Mouse (Mus musculus) hindbrain, embryonic 11.5 days (tissue): ENCODE results near the gene Tshz2. TPM values are rescaled to one million over a fixed set of nuclear protein-coding genes. Genes with fewer than 3 reads are reported as not detected.

ENCODE experiments used
- ATAC-seq: fragments of 200-750 bp; cut with Nextera tagmentation; 2 replicates; pipeline ENCODE4 v1.8.0; 2017; ENCODE audit warnings: mild to moderate bottlenecking, moderate TSS enrichment, moderate library complexity; ENCODE audit not compliant: low FRiP score
- DNase-seq: peaks from one replicate; pipeline ENCODE4 v3.0.0-alpha.2; 2015; ENCODE audit warnings: low spot score
- H3K27ac ChIP-seq: fragments of 300-500 bp; sonication (generic); 2 replicates; pipeline ENCODE4 v1.5.1; 2014; ENCODE audit warnings: mild to moderate bottlenecking, low read depth, low read length
- H3K27me3 ChIP-seq: fragments of 300-500 bp; sonication (generic); 2 replicates; pipeline ENCODE4 v1.6.1; 2014; ENCODE audit warnings: mild to moderate bottlenecking, low read length, moderate library complexity, mixed read lengths; ENCODE audit not compliant: control insufficient read depth, insufficient read depth
- H3K36me3 ChIP-seq: fragments of 300-500 bp; sonication (generic); 2 replicates; pipeline ENCODE4 v1.6.1; 2014; ENCODE audit warnings: mild to moderate bottlenecking, low read length, moderate library complexity, mixed read lengths; ENCODE audit not compliant: control insufficient read depth, insufficient read depth
- H3K4me1 ChIP-seq: fragments of 300-500 bp; sonication (generic); replicated peaks from 2 replicates; pipeline ENCODE4 v1.6.1; 2014; ENCODE audit warnings: low read length, mixed read lengths; ENCODE audit not compliant: control insufficient read depth, insufficient read depth
- H3K4me2 ChIP-seq: fragments of 300-500 bp; sonication (generic); replicated peaks from 2 replicates; pipeline ENCODE4 v1.6.1; 2014; ENCODE audit warnings: mild to moderate bottlenecking, low read depth, low read length
- H3K4me3 ChIP-seq: fragments of 300-500 bp; sonication (generic); 2 replicates; pipeline ENCODE4 v1.5.1; 2014; ENCODE audit warnings: low read depth, low read length
- H3K9ac ChIP-seq: fragments of 300-500 bp; sonication (generic); 2 replicates; pipeline ENCODE4 v1.6.1; 2014; ENCODE audit warnings: low read depth, low read length
- H3K9me3 ChIP-seq: fragments of 300-500 bp; sonication (generic); 2 replicates; pipeline ENCODE4 v1.6.1; 2016; ENCODE audit warnings: low read length; ENCODE audit not compliant: control insufficient read depth
- WGBS: fragments of 180-500 bp; shearing (Covaris S2); extraction: QIAGEN DNeasy Blood & Tissue Kit; methylation state at CpG from one replicate; pipeline ENCODE4 v1.1.7; 2014; 5-methylcytosine and 5-hydroxymethylcytosine counted together
- polyA plus RNA-seq: library from polyadenylated mRNA; unstranded; fragments of >200 nt; fragmentation: Nextera tagmentation; extraction: Ambion mirVana; gene quantifications from 2 replicates; pipeline ENCODE4 v1.2.1, GENCODE M21; 2014

Gene Tshz2
- polyA plus RNA-seq, 1 experiment from 2014 or later: 6.4 TPM

GRCm38 (mm10) chr2:169919111-169919695 is 286.4 kb downstream of the Tshz2 start:
- no peak overlapping the region for H3K27ac ChIP-seq
- H3K27me3 ChIP-seq: no peaks in the 10 kb centered on the region
- H3K9me3 ChIP-seq: no peaks in the 10 kb centered on the region
- no peak for ATAC-seq
- H3K4me3 ChIP-seq: no peak overlapping the region
- DNase-seq: no peak
- H3K4me1 ChIP-seq: no peaks in the 10 kb centered on the region
- H3K9ac ChIP-seq: no peak overlapping the region
- no peak overlapping the region for H3K4me2 ChIP-seq
- no peaks in the 10 kb centered on the region for H3K36me3 ChIP-seq
- 79% methylated on average over 3 of the region's 3 CpGs for WGBS

- 62% methylated on average over 8 of the region's 8 CpGs for WGBS
- DNase-seq (no peak), ATAC-seq (no peak)
- Histone ChIP-seq H3K36me3 (no peaks in the 10 kb centered on the region), H3K4me3 (no peak overlapping the region), H3K27ac (no peak overlapping the region), H3K4me1 (no peaks in the 10 kb centered on the region), H3K4me2 (no peak overlapping the region), H3K9ac (no peak overlapping the region), H3K27me3 (0 out of 2 replicates have a peak, but pooled peaks cover 2% of the 10 kb centered on the region), H3K9me3 (no peaks in the 10 kb centered on the region)
These were observed 291.5 kb downstream of the Tshz2 start for GRCm38 (mm10) chr2:169924177-169924810.

- H3K9ac ChIP-seq: no peak overlapping the region
- H3K36me3 ChIP-seq: no peaks in the 10 kb centered on the region
- WGBS: 81% methylated on average over 5 of the region's 5 CpGs
- DNase-seq: no peak
- H3K4me2 ChIP-seq: no peak overlapping the region
- no peak for ATAC-seq
- H3K27ac ChIP-seq: no peak overlapping the region
- H3K27me3 ChIP-seq: 0 out of 2 replicates have a peak, but pooled peaks cover 2% of the 10 kb centered on the region
- H3K4me1 ChIP-seq: no peaks in the 10 kb centered on the region
- no peak overlapping the region for H3K4me3 ChIP-seq
- no peaks in the 10 kb centered on the region for H3K9me3 ChIP-seq
These were observed 292.7 kb downstream of the Tshz2 start for GRCm38 (mm10) chr2:169925466-169925865.

- no peak overlapping the region for H3K9ac ChIP-seq
- H3K4me3 ChIP-seq: no peak overlapping the region
- H3K4me2 ChIP-seq: no peak overlapping the region
- ATAC-seq (no peak), DNase-seq (no peak)
- H3K4me1 ChIP-seq: no peaks in the 10 kb centered on the region
- no peaks in the 10 kb centered on the region for H3K9me3 ChIP-seq
- H3K36me3 ChIP-seq: no peaks in the 10 kb centered on the region
- WGBS: 87% methylated on average over 11 of the region's 11 CpGs
- H3K27ac ChIP-seq: no peak overlapping the region
- 0 out of 2 replicates have a peak, but pooled peaks cover 2% of the 10 kb centered on the region for H3K27me3 ChIP-seq
These were observed 293.2 kb downstream of the Tshz2 start for GRCm38 (mm10) chr2:169926016-169926415.

- no peaks in the 10 kb centered on the region for H3K4me1 ChIP-seq
- no peak overlapping the region for H3K4me3 ChIP-seq
- no peak for DNase-seq
- no peaks in the 10 kb centered on the region for H3K9me3 ChIP-seq
- 0 out of 2 replicates have a peak, but pooled peaks cover 2% of the 10 kb centered on the region for H3K27me3 ChIP-seq
- H3K9ac ChIP-seq: no peak overlapping the region
- no peak overlapping the region for H3K27ac ChIP-seq
- ATAC-seq: no peak
- no peaks in the 10 kb centered on the region for H3K36me3 ChIP-seq
- WGBS: 74% methylated on average over 2 of the region's 2 CpGs
- H3K4me2 ChIP-seq: no peak overlapping the region
These were observed 294.6 kb downstream of the Tshz2 start for GRCm38 (mm10) chr2:169927401-169927800.

- no peak overlapping the region for H3K9ac ChIP-seq
- no peak overlapping the region for H3K4me3 ChIP-seq
- H3K27me3 ChIP-seq: 0 out of 2 replicates have a peak, but pooled peaks cover 2% of the 10 kb centered on the region
- no peaks in the 10 kb centered on the region for H3K9me3 ChIP-seq
- DNase-seq (no peak), ATAC-seq (no peak)
- no peaks in the 10 kb centered on the region for H3K4me1 ChIP-seq
- 68% methylated on average over 14 of the region's 14 CpGs for WGBS
- H3K36me3 ChIP-seq: no peaks in the 10 kb centered on the region
- no peak overlapping the region for H3K27ac ChIP-seq
- H3K4me2 ChIP-seq: no peak overlapping the region
These were observed 295.8 kb downstream of the Tshz2 start for GRCm38 (mm10) chr2:169928447-169929120.

- Histone ChIP-seq H3K4me2 (peak overlapping the region; percentile 30; the same call in 1 of the 2 replicates), H3K9me3 (no peaks in the 10 kb centered on the region), H3K4me1 (no peaks in the 10 kb centered on the region), H3K27me3 (0 out of 2 replicates have a peak, but pooled peaks cover 2% of the 10 kb centered on the region), H3K36me3 (no peaks in the 10 kb centered on the region), H3K4me3 (peak overlapping the region; percentile 21), H3K27ac (no peak overlapping the region), H3K9ac (no peak overlapping the region)
- DNase-seq (peak; percentile 85), ATAC-seq (no peak; the same call in 1 of the 2 replicates)
- WGBS: 59% methylated on average over 23 of the region's 23 CpGs
These were observed 297.0 kb downstream of the Tshz2 start for GRCm38 (mm10) chr2:169929540-169930497.

- Histone ChIP-seq H3K4me3 (no peak overlapping the region), H3K36me3 (no peaks in the 10 kb centered on the region), H3K4me2 (no peak overlapping the region), H3K9ac (no peak overlapping the region), H3K27me3 (no peaks in the 10 kb centered on the region), H3K27ac (no peak overlapping the region), H3K4me1 (no peaks in the 10 kb centered on the region), H3K9me3 (no peaks in the 10 kb centered on the region)
- 85% methylated on average over 6 of the region's 6 CpGs for WGBS
- DNase-seq: no peak
- ATAC-seq: no peak
These were observed 302.8 kb downstream of the Tshz2 start for GRCm38 (mm10) chr2:169935642-169936041.
